ENCODE assay signal across 8 mouse cellular contexts in genomic region chr11:74831191-74831605, GRCm38 (mm10). TPM values are rescaled to one million over a fixed set of nuclear protein-coding genes. Genes with fewer than 3 reads are reported as not detected.
DNase-seq lines count a peak whose midpoint lies in the region; ATAC-seq and TF ChIP-seq lines count a peak whose summit lies in the region.

No protein-coding gene starts in this region.

- TF ChIP-seq CTCF in cerebellum, adult 2 months (IDR thresholded peaks at IDR 0.05; ENCODE audit: borderline replicate concordance, insufficient read depth, low read depth, low read length), result no peak
- TF ChIP-seq CTCF in gastrocnemius, adult 2 months (IDR thresholded peaks at IDR 0.05), result no peak
- no peak for TF ChIP-seq CTCF in lung, adult 2 months (IDR thresholded peaks at IDR 0.05; ENCODE audit: insufficient read depth, low read length)

- intact Hi-C loops in gastrocnemius, adult 2 months (cut with DNase I), result loop anchor here (5.0 kb wide), 1 partner anchor 179 kb away; no protein-coding TSS in a partner anchor

- H3K4me3 ChIP-seq in cerebellum, adult 2 months (replicated peaks; ENCODE audit: insufficient read depth, low read depth, low read length), result peak overlapping the region; percentile 92
- H3K4me3 ChIP-seq in gastrocnemius, adult 2 months, result peak overlapping the region; percentile 95
- H3K4me3 ChIP-seq in lung, adult 2 months (replicated peaks; ENCODE audit: extremely low read depth, low read depth, low read length), result peak overlapping the region; percentile 97

- H3K27me3 ChIP-seq in cerebellum, adult 2 months (ENCODE audit: control insufficient read depth, insufficient read depth, low read length), result no peaks in the 10 kb centered on the region

- peaks cover 14% of the 10 kb centered on the region for H3K4me1 ChIP-seq in cerebellum, adult 2 months (ENCODE audit: control insufficient read depth, insufficient read depth, low read length)
- peaks cover 34% of the 10 kb centered on the region for H3K4me1 ChIP-seq in lung, adult 2 months (ENCODE audit: control insufficient read depth, insufficient read depth, low read length)

- peak overlapping the region; percentile 20 for H3K27ac ChIP-seq in cerebellum, adult 2 months (ENCODE audit: insufficient read depth, low read length)
- peak overlapping the region; percentile 99 for H3K27ac ChIP-seq in gastrocnemius, adult 2 months

- TF ChIP-seq POLR2A in cerebellum, adult 2 months (IDR thresholded peaks at IDR 0.05; ENCODE audit: borderline replicate concordance, insufficient read depth, low read length), result no peak
- TF ChIP-seq POLR2A in lung, adult 2 months (IDR thresholded peaks at IDR 0.05; ENCODE audit: borderline replicate concordance, extremely low read depth, low read depth, low read length), result no peak

- peak; percentile 53 for DNase-seq in right cerebral cortex, postnatal 14 days
- no peak for DNase-seq in right cerebral cortex, postnatal 25 days
- peak; percentile 65 for DNase-seq in cerebellum, adult 2 months
- peak; percentile 80 for DNase-seq in gastrocnemius, adult 2 months
- DNase-seq in kidney, adult 11 months, result peak; percentile 71
- no peak for DNase-seq in lung, adult 2 months
- DNase-seq in retina, embryonic 14.5 days (ENCODE audit: low spot score), result peak; percentile 71

- WGBS in cerebellum, adult 2 months, result under 1% methylated on average over 35 of the region's 35 CpGs
- WGBS in lung, adult 2 months, result under 1% methylated on average over 35 of the region's 35 CpGs

- ATAC-seq in frontal cortex, adult (ENCODE audit: low TSS enrichment), result no peak

RNA-seq across cellular contexts. Expression of gene Mnt, which starts 0.5 kb away (rescaled TPM):
- polyA plus RNA-seq in cerebellum, adult 2 months (2012; rRNA removed), result 17.9 and 18.0 TPM in 2 replicates
- 10 to 100 TPM in 1 of 2 experiments, 1 to 10 TPM in 1; 6.1 to 11.6 TPM for total RNA-seq in gastrocnemius, adult 2 months (2021)
- polyA plus RNA-seq in lung, adult 2 months (2012; rRNA removed), result 21.3 and 22.2 TPM in 2 replicates

Comparison
In these comparisons a context has a peak if more than half of its experiments do, and no peak if none do; other contexts are left out.
1. DNase-seq: peak in right cerebral cortex, postnatal 14 days (single experiment), cerebellum, adult 2 months (2 of 2), gastrocnemius, adult 2 months (single experiment), kidney, adult 11 months (single experiment) and retina, embryonic 14.5 days (single experiment); none in right cerebral cortex, postnatal 25 days (single experiment) and lung, adult 2 months (single experiment).
2. Peak in every context shown above with its lines, with median percentiles within 50 percentile points of each other: H3K4me3 ChIP-seq.